Mouse (Mus musculus): ENCODE measurements around the gene Necap2. TPM values are rescaled to one million over a fixed set of nuclear protein-coding genes. Genes with fewer than 3 reads are reported as not detected.

The Necap2 gene
- total RNA-seq, 2 experiments from 2014 or later: 59.3 to 61.1 TPM

GRCm38 (mm10) chr4:141044816-141045215, 33.3 kb downstream of the Necap2 start:
- DNase-seq (ENCODE audit: low spot score in 2 of 2): peak in 1 of 2 experiments; percentile 58

GRCm38 (mm10) chr4:141041117-141041516, 37.0 kb downstream of the Necap2 start:
- no peak for DNase-seq (ENCODE audit: low spot score in 2 of 2)

GRCm38 (mm10) chr4:141033606-141034549, 44.3 kb downstream of the Necap2 start:
- peak in 1 of 2 experiments; percentile 38 for DNase-seq (ENCODE audit: low spot score in 2 of 2)

GRCm38 (mm10) chr4:141031733-141032132, 46.4 kb downstream of the Necap2 start:
- DNase-seq (ENCODE audit: low spot score in 2 of 2): peak; percentile 76 to 83

- DNase-seq (ENCODE audit: low spot score in 2 of 2): no peak
Observed at GRCm38 (mm10) chr4:141030541-141031206, 47.5 kb downstream of the Necap2 start.

- no peak for DNase-seq (ENCODE audit: low spot score in 2 of 2)
Observed at GRCm38 (mm10) chr4:141024992-141025391, 53.2 kb downstream of the Necap2 start.

GRCm38 (mm10) chr4:141024052-141024451, 54.1 kb downstream of the Necap2 start:
- no peak for DNase-seq (ENCODE audit: low spot score in 2 of 2)

GRCm38 (mm10) chr4:141021614-141021929, 56.6 kb downstream of the Necap2 start:
- DNase-seq (ENCODE audit: low spot score in 2 of 2): no peak

- no peak for DNase-seq (ENCODE audit: low spot score in 2 of 2)
Observed at GRCm38 (mm10) chr4:141020811-141021613, 57.1 kb downstream of the Necap2 start.

- DNase-seq (ENCODE audit: low spot score in 2 of 2): no peak
Observed at GRCm38 (mm10) chr4:141020220-141020619, 57.9 kb downstream of the Necap2 start.

- no peak for DNase-seq (ENCODE audit: low spot score in 2 of 2)
Observed at GRCm38 (mm10) chr4:141017657-141018436, 60.3 kb downstream of the Necap2 start.

Other genes starting within 250 kb of the Necap2 start
- gene Padi1, start 232.6 kb downstream of the Necap2 start, total RNA-seq (2021): not detected
- gene Padi2, start 172.0 kb downstream of the Necap2 start, total RNA-seq (2021): 1 to 10 TPM; 1.4 to 4.9 TPM
- 100 to 1,000 TPM; 457 to 601 TPM for gene Sdhb, start 117.2 kb downstream of the Necap2 start, total RNA-seq (2021)
- 10 to 100 TPM; 30.2 to 31.0 TPM for gene Atp13a2, start 91.5 kb downstream of the Necap2 start, total RNA-seq (2021)
- gene Mfap2, start 67.9 kb downstream of the Necap2 start, total RNA-seq (2021): 1 to 10 TPM; 6.4 to 6.6 TPM
- gene Crocc, start 17.8 kb downstream of the Necap2 start, total RNA-seq (2021): 1 to 10 TPM; 6.4 to 6.9 TPM
- not detected for gene Spata21, start 10.0 kb upstream of the Necap2 start, total RNA-seq (2021)
- 100 to 1,000 TPM; 109 to 127 TPM for gene Szrd1, start 61.4 kb upstream of the Necap2 start, total RNA-seq (2021)
- gene Fbxo42, start 69.6 kb upstream of the Necap2 start, total RNA-seq (2021): 10 to 100 TPM; 21.1 to 23.1 TPM
- 1 to 10 TPM in 1 of 2 experiments, under 1 TPM in 1; 0.93 to 1.4 TPM for gene Rsg1, start 135.6 kb upstream of the Necap2 start, total RNA-seq (2021)
- gene Arhgef19, start 161.1 kb upstream of the Necap2 start, total RNA-seq (2021): 10 to 100 TPM; 47.6 to 51.9 TPM
- gene Epha2, start 222.9 kb upstream of the Necap2 start, total RNA-seq (2021): 10 to 100 TPM; 12.0 to 18.1 TPM